Mouse (Mus musculus) spleen, adult 2 months (tissue): ENCODE measurements around the gene Trim47.

ENCODE experiments used
- CTCF ChIP-seq: fragments of 200-500 bp; IDR thresholded peaks from 2 replicates; pipeline ENCODE4 v1.5.1; 2011; ENCODE audit warnings: mild to moderate bottlenecking, inconsistent platforms; ENCODE audit not compliant: insufficient read depth, insufficient read length, insufficient replicate concordance; ENCODE audit errors: extremely low read depth
- POLR2A ChIP-seq: fragments of 200-500 bp; IDR thresholded peaks from 2 replicates; pipeline ENCODE4 v1.6.1; 2011; ENCODE audit warnings: low read depth, low read length, inconsistent platforms

DNA sequence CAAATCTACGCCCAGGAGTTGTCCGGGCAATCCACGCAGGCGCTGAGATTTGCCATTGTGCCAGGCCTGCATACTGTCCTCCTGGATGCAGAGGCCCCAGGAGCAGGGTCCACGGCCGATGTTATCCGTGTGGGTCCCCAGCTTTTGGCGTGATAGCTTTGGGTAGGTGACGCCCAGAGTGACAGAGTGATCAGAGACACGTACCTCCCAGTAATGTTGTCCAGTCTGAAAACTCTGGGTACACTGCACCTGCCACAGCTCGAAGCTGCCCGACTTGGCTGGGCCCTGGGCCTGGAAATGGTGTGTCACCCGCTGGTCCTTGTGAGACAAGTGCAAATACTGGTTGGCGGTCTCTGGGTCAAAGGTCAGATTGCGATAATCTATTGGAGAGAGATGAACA, 749 bp downstream of the Trim47 start:
- TF ChIP-seq POLR2A (no peak), CTCF (no peak)
